Mouse (Mus musculus): Measurements from ENCODE around the gene Hist1h2bj. TPM values are rescaled to one million over a fixed set of nuclear protein-coding genes. Genes with fewer than 3 reads are reported as not detected.
A peak's percentile ranks its signal among the peaks of the same experiment; 100 is the strongest.
"Not testable (repeated sequence)": the region's sequence is repeated elsewhere in the genome, so short reads cannot be mapped to it uniquely, and the experiment has no call there.

Gene Hist1h2bj
- polyA plus RNA-seq, 1 experiment from 2014 or later, result 7.4 TPM

GRCm38 (mm10) chr13:22034443-22035266 is 8.4 kb upstream of the Hist1h2bj start:
- peak overlapping the region; percentile 72 for H3K9ac ChIP-seq (ENCODE audit: low read depth, low read length)
- H3K9me3 ChIP-seq (ENCODE audit: control insufficient read depth, low read length), result no peaks in the 10 kb centered on the region
- peaks cover 10% of the 10 kb centered on the region; the same call in 1 of the 2 replicates for H3K4me1 ChIP-seq (ENCODE audit: control insufficient read depth, insufficient read depth, low read length)
- no peaks in the 10 kb centered on the region for H3K27me3 ChIP-seq (replicated peaks; ENCODE audit: control insufficient read depth, insufficient read depth, low read length)
- ATAC-seq (ENCODE audit: low read depth), result no peak
- H3K4me3 ChIP-seq (ENCODE audit: low read depth, low read length), result peak overlapping the region; percentile 41
- peak overlapping the region; percentile 64 for H3K4me2 ChIP-seq (ENCODE audit: low read depth, low read length)
- no peak for DNase-seq (ENCODE audit: low spot score)
- peak overlapping the region; percentile 83 for H3K27ac ChIP-seq (replicated peaks; ENCODE audit: low read depth, low read length)
- no peaks in the 10 kb centered on the region for H3K36me3 ChIP-seq (ENCODE audit: control insufficient read depth, insufficient read depth, low read length)
- under 1% methylated on average over 9 of the region's 14 CpGs for WGBS

- H3K27me3 ChIP-seq (replicated peaks; ENCODE audit: control insufficient read depth, insufficient read depth, low read length); H3K36me3 ChIP-seq (ENCODE audit: control insufficient read depth, insufficient read depth, low read length); H3K9me3 ChIP-seq (ENCODE audit: control insufficient read depth, low read length): not testable (repeated sequence)
- Histone ChIP-seq H3K4me3 (ENCODE audit: low read depth, low read length) (peak within 1 kb of the TSS; percentile 41), H3K4me2 (ENCODE audit: low read depth, low read length) (peak within 1 kb of the TSS; percentile 64), H3K9ac (ENCODE audit: low read depth, low read length) (peak within 1 kb of the TSS; percentile 72), H3K27ac (replicated peaks; ENCODE audit: low read depth, low read length) (peak within 1 kb of the TSS; percentile 88), H3K4me1 (ENCODE audit: control insufficient read depth, insufficient read depth, low read length) (peaks cover 18% of the 10 kb centered on the region)
- 0% methylated on average over 20 of the region's 69 CpGs for WGBS
- DNase-seq (ENCODE audit: low spot score) (peak; percentile 99), ATAC-seq (ENCODE audit: low read depth) (peak; percentile 97)
Observed at GRCm38 (mm10) chr13:22035267-22036148, 7.5 kb upstream of the Hist1h2bj start, which contains the start of the genes Hist1h2ah and Hist1h2bk. TSS of gene Hist1h2ah (minus strand) at chr13:22035568. TSS of gene Hist1h2bk (plus strand) at chr13:22035870.

- WGBS, result 2% methylated on average over 14 of the region's 23 CpGs
- Histone ChIP-seq H3K9me3 (ENCODE audit: control insufficient read depth, low read length) (no peaks in the 10 kb centered on the region), H3K4me3 (ENCODE audit: low read depth, low read length) (peak overlapping the region; percentile 41), H3K27ac (replicated peaks; ENCODE audit: low read depth, low read length) (peak overlapping the region; percentile 88), H3K4me1 (ENCODE audit: control insufficient read depth, insufficient read depth, low read length) (peaks cover 20% of the 10 kb centered on the region), H3K9ac (ENCODE audit: low read depth, low read length) (peak overlapping the region; percentile 66), H3K36me3 (ENCODE audit: control insufficient read depth, insufficient read depth, low read length) (no peaks in the 10 kb centered on the region), H3K4me2 (ENCODE audit: low read depth, low read length) (peak overlapping the region; percentile 64), H3K27me3 (replicated peaks; ENCODE audit: control insufficient read depth, insufficient read depth, low read length) (no peaks in the 10 kb centered on the region)
- no peak for DNase-seq (ENCODE audit: low spot score)
- ATAC-seq (ENCODE audit: low read depth), result 0 out of 2 replicates have a peak, but pooled peaks have one; percentile 1
Observed at GRCm38 (mm10) chr13:22036149-22036956, 6.7 kb upstream of the Hist1h2bj start.

GRCm38 (mm10) chr13:22036986-22037385 is 6.0 kb upstream of the Hist1h2bj start:
- H3K9ac ChIP-seq (ENCODE audit: low read depth, low read length), result peak overlapping the region; percentile 66; the same call in 1 of the 2 replicates
- 43% methylated on average over 3 of the region's 3 CpGs for WGBS
- no peak for ATAC-seq (ENCODE audit: low read depth)

GRCm38 (mm10) chr13:22037415-22037814 is 5.6 kb upstream of the Hist1h2bj start:
- H3K9ac ChIP-seq (ENCODE audit: low read depth, low read length), result no peak overlapping the region
- no peak overlapping the region for H3K4me2 ChIP-seq (ENCODE audit: low read depth, low read length)
- no peaks in the 10 kb centered on the region for H3K36me3 ChIP-seq (ENCODE audit: control insufficient read depth, insufficient read depth, low read length)
- ATAC-seq (ENCODE audit: low read depth) (no peak), DNase-seq (ENCODE audit: low spot score) (no peak)
- WGBS, result 54% methylated on average over 2 of the region's 2 CpGs
- no peaks in the 10 kb centered on the region for H3K27me3 ChIP-seq (replicated peaks; ENCODE audit: control insufficient read depth, insufficient read depth, low read length)
- H3K9me3 ChIP-seq (ENCODE audit: control insufficient read depth, low read length), result no peaks in the 10 kb centered on the region
- H3K4me3 ChIP-seq (ENCODE audit: low read depth, low read length), result no peak overlapping the region
- H3K27ac ChIP-seq (replicated peaks; ENCODE audit: low read depth, low read length), result peak overlapping the region; percentile 29; the same call in 1 of the 2 replicates
- H3K4me1 ChIP-seq (ENCODE audit: control insufficient read depth, insufficient read depth, low read length), result peaks cover 28% of the 10 kb centered on the region

More at GRCm38 (mm10) chr13:22036986-22037385, 6.0 kb upstream of the Hist1h2bj start:
- Histone ChIP-seq H3K4me1 (ENCODE audit: control insufficient read depth, insufficient read depth, low read length) (peaks cover 25% of the 10 kb centered on the region), H3K4me2 (ENCODE audit: low read depth, low read length) (peak overlapping the region; percentile 64), H3K27me3 (replicated peaks; ENCODE audit: control insufficient read depth, insufficient read depth, low read length) (no peaks in the 10 kb centered on the region), H3K4me3 (ENCODE audit: low read depth, low read length) (peak overlapping the region; percentile 41), H3K27ac (replicated peaks; ENCODE audit: low read depth, low read length) (peak overlapping the region; percentile 88), H3K9me3 (ENCODE audit: control insufficient read depth, low read length) (no peaks in the 10 kb centered on the region), H3K36me3 (ENCODE audit: control insufficient read depth, insufficient read depth, low read length) (no peaks in the 10 kb centered on the region)
- DNase-seq (ENCODE audit: low spot score), result no peak

- 59% methylated on average over 5 of the region's 5 CpGs for WGBS
- Histone ChIP-seq H3K27ac (replicated peaks; ENCODE audit: low read depth, low read length) (peak overlapping the region; percentile 92), H3K4me2 (ENCODE audit: low read depth, low read length) (peak overlapping the region; percentile 61)
Observed at GRCm38 (mm10) chr13:22039364-22039763, 3.6 kb upstream of the Hist1h2bj start.

GRCm38 (mm10) chr13:22039951-22040463 is 3.0 kb upstream of the Hist1h2bj start:
- Histone ChIP-seq H3K36me3 (ENCODE audit: control insufficient read depth, insufficient read depth, low read length) (no peaks in the 10 kb centered on the region), H3K4me1 (ENCODE audit: control insufficient read depth, insufficient read depth, low read length) (peaks cover 30% of the 10 kb centered on the region), H3K9ac (ENCODE audit: low read depth, low read length) (peak overlapping the region; percentile 63), H3K27me3 (replicated peaks; ENCODE audit: control insufficient read depth, insufficient read depth, low read length) (no peaks in the 10 kb centered on the region), H3K4me2 (ENCODE audit: low read depth, low read length) (peak overlapping the region; percentile 61), H3K9me3 (ENCODE audit: control insufficient read depth, low read length) (no peaks in the 10 kb centered on the region), H3K4me3 (ENCODE audit: low read depth, low read length) (peak overlapping the region; percentile 42), H3K27ac (replicated peaks; ENCODE audit: low read depth, low read length) (peak overlapping the region; percentile 92)
- no peak for ATAC-seq (ENCODE audit: low read depth)
- no peak for DNase-seq (ENCODE audit: low spot score)
- WGBS, result 7% methylated on average over 2 of the region's 2 CpGs

More at GRCm38 (mm10) chr13:22039364-22039763, 3.6 kb upstream of the Hist1h2bj start:
- H3K9me3 ChIP-seq (ENCODE audit: control insufficient read depth, low read length), result no peaks in the 10 kb centered on the region
- ATAC-seq (ENCODE audit: low read depth), result no peak
- DNase-seq (ENCODE audit: low spot score), result no peak
- peaks cover 29% of the 10 kb centered on the region for H3K4me1 ChIP-seq (ENCODE audit: control insufficient read depth, insufficient read depth, low read length)
- no peaks in the 10 kb centered on the region for H3K27me3 ChIP-seq (replicated peaks; ENCODE audit: control insufficient read depth, insufficient read depth, low read length)
- no peak overlapping the region for H3K9ac ChIP-seq (ENCODE audit: low read depth, low read length)
- no peaks in the 10 kb centered on the region for H3K36me3 ChIP-seq (ENCODE audit: control insufficient read depth, insufficient read depth, low read length)
- H3K4me3 ChIP-seq (ENCODE audit: low read depth, low read length), result no peak overlapping the region
